Mouse (Mus musculus) testis, adult 2 months (tissue): ENCODE measurements around the gene Tex2.

Source experiments
- CTCF ChIP-seq: fragments of 200-500 bp; IDR thresholded peaks from 2 replicates; pipeline ENCODE4 v1.5.1; 2012; ENCODE audit warnings: low read depth, mild to moderate bottlenecking, inconsistent platforms, low read length, moderate library complexity; ENCODE audit not compliant: control insufficient read depth, insufficient read depth, insufficient replicate concordance
- POLR2A ChIP-seq: fragments of 200-500 bp; IDR thresholded peaks from 2 replicates; pipeline ENCODE4 v1.6.1; 2012; ENCODE audit warnings: low read depth, mild to moderate bottlenecking, inconsistent platforms, low read length, moderate library complexity; ENCODE audit not compliant: control insufficient read depth

DNA sequence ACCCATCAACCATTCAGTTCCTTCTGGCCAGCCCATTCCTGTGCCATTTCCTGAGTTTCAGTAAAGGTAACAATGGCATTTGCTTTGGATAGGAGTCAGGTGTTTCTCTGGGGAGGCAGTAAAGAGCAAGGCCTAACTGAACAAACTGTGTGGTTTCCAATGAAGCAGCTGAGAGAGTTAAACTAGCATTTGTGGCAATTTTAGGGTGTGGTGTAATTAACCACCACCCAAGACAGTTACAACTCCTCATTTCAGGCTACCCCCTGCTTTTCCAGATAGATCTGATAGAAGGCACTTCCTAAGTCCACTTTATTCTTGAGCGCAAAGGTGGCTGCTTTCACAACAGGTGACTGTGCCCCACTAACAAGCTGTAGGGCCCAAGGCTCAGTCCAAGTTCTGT lies 144.7 kb downstream of the Tex2 start:
- no peak for TF ChIP-seq POLR2A
- TF ChIP-seq CTCF: no peak
